Mouse (Mus musculus) neural tube, embryonic 14.5 days (tissue): ENCODE results near the gene Arvcf. TPM values are rescaled to one million over a fixed set of nuclear protein-coding genes. Genes with fewer than 3 reads are reported as not detected.

Experiments used
- ATAC-seq: fragments of 200-750 bp; cut with Nextera tagmentation; 2 replicates; pipeline ENCODE4 v1.8.0; 2017; ENCODE audit warnings: low read depth, mild to moderate bottlenecking, moderate TSS enrichment, moderate library complexity
- H3K27ac ChIP-seq: fragments of 300-500 bp; sonication (generic); 2 replicates; pipeline ENCODE4 v1.5.1; 2014; ENCODE audit warnings: low read depth, mild to moderate bottlenecking, control low read depth, low read length, moderate library complexity, mixed read lengths
- H3K27me3 ChIP-seq: fragments of 300-500 bp; sonication (generic); 2 replicates; pipeline ENCODE4 v1.6.1; 2014; ENCODE audit warnings: low read length; ENCODE audit not compliant: control insufficient read depth, insufficient read depth
- H3K36me3 ChIP-seq: fragments of 300-500 bp; sonication (generic); 2 replicates; pipeline ENCODE4 v1.6.1; 2014; ENCODE audit warnings: low read length, mixed read lengths; ENCODE audit not compliant: control insufficient read depth, insufficient read depth
- H3K4me1 ChIP-seq: fragments of 300-500 bp; sonication (generic); 2 replicates; pipeline ENCODE4 v1.6.1; 2014; ENCODE audit warnings: low read length; ENCODE audit not compliant: control insufficient read depth, insufficient read depth
- H3K4me2 ChIP-seq: fragments of 300-500 bp; sonication (generic); 2 replicates; pipeline ENCODE4 v1.6.1; 2014; ENCODE audit warnings: mild to moderate bottlenecking, low read depth, low read length, control low read depth
- H3K4me3 ChIP-seq: fragments of 300-500 bp; sonication (generic); 2 replicates; pipeline ENCODE4 v1.5.1; 2014; ENCODE audit warnings: low read depth, low read length, control low read depth, mixed read lengths
- H3K9ac ChIP-seq: fragments of 300-500 bp; sonication (generic); replicated peaks from 2 replicates; pipeline ENCODE4 v1.6.1; 2014; ENCODE audit warnings: low read depth, mild to moderate bottlenecking, control low read depth, low read length, mixed read lengths
- H3K9me3 ChIP-seq: fragments of 300-500 bp; sonication (generic); 2 replicates; pipeline ENCODE4 v1.6.1; 2016; ENCODE audit warnings: low read length; ENCODE audit not compliant: control insufficient read depth
- WGBS: fragments of 180-500 bp; shearing (Covaris S2); extraction: QIAGEN DNeasy Blood & Tissue Kit; methylation state at CpG from one replicate; pipeline ENCODE4 v1.1.7; 2014; 5-methylcytosine and 5-hydroxymethylcytosine counted together
- polyA plus RNA-seq: library from polyadenylated mRNA; unstranded; fragments of >200 nt; fragmentation: Nextera tagmentation; extraction: Ambion mirVana; gene quantifications from 2 replicates; pipeline ENCODE4 v1.2.1, GENCODE M21; 2014

Arvcf gene
- polyA plus RNA-seq, 1 experiment from 2014 or later: 60.2 TPM

GRCm38 (mm10) chr16:18366849-18367248 is 18.9 kb downstream of the Arvcf start:
- Histone ChIP-seq H3K9ac (no peak overlapping the region), H3K4me3 (no peak overlapping the region), H3K27me3 (no peaks in the 10 kb centered on the region), H3K4me2 (no peak overlapping the region), H3K27ac (no peak overlapping the region), H3K36me3 (peaks cover 6% of the 10 kb centered on the region; the same call in 1 of the 2 replicates), H3K9me3 (no peaks in the 10 kb centered on the region), H3K4me1 (no peaks in the 10 kb centered on the region)
- WGBS: 84% methylated on average over 4 of the region's 4 CpGs
- no peak for ATAC-seq

DNA sequence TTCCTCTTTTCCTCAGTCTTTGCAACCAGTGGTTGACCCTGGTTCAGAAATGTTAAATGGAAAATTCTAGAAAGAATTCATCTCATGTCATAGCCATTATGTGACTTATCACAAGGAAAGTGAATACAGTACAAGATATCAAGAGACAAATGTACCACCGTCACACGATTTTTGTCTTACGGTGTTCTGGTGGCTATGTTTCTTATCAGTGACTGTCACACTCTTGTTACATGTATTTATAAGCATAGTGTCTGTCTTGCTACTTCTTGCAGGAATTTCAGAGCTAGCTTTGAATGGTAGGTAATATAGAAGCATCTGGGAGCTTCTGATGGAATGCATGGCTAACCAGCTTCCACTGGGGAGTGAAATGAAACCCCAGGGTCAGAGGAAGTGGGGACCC is 22.2 kb downstream of the Arvcf start:
- WGBS: 95% methylated on average over 3 of the region's 3 CpGs
- ATAC-seq: no peak
- Histone ChIP-seq H3K4me2 (no peak overlapping the region), H3K9me3 (no peaks in the 10 kb centered on the region), H3K4me3 (no peak overlapping the region), H3K4me1 (no peaks in the 10 kb centered on the region), H3K36me3 (no peaks in the 10 kb centered on the region), H3K9ac (no peak overlapping the region), H3K27ac (no peak overlapping the region), H3K27me3 (no peaks in the 10 kb centered on the region)

GRCm38 (mm10) chr16:18373632-18374031 is 25.6 kb downstream of the Arvcf start:
- no peak for ATAC-seq
- no peak overlapping the region for H3K4me2 ChIP-seq
- 0 out of 2 replicates have a peak, but pooled peaks cover 4% of the 10 kb centered on the region for H3K4me1 ChIP-seq
- H3K27ac ChIP-seq: no peak overlapping the region
- 95% methylated on average over 4 of the region's 4 CpGs for WGBS
- H3K9me3 ChIP-seq: no peaks in the 10 kb centered on the region
- no peaks in the 10 kb centered on the region for H3K36me3 ChIP-seq
- H3K4me3 ChIP-seq: no peak overlapping the region
- H3K27me3 ChIP-seq: no peaks in the 10 kb centered on the region
- no peak overlapping the region for H3K9ac ChIP-seq

DNA sequence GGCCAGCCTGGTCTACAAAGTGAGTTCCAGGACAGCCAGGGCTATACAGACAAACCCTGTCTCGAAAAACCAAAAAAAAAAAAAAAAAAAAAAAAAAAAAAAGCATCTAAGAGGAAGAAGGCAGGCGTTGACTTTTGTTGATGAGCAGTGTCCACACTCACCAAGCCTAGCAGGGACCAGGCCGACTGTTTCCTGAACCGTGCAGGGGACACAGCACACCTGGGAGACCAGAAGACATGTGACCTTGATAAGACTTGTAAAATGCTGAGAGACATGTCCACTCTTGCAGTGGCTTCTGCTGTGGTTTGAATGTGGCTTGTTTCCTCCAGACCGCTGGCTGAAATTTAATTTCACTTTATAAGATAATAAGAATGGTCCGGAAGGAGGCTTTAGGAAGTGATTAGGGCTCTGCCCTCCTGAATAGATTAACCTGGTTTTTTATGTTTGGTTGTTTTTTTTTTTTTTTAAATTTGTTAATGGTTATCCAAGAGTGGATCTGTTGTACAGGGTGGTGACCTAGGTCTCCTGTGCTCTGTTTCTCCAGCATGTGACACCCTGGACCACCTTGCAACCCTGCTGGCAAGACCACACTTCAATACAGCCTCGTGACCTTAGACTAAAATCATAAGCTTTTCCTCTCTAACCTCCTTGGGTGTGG is 28.4 kb downstream of the Arvcf start:
- no peak overlapping the region for H3K27ac ChIP-seq
- ATAC-seq: no peak
- 82% methylated on average over 7 of the region's 7 CpGs for WGBS
- H3K36me3 ChIP-seq: no peaks in the 10 kb centered on the region
- no peak overlapping the region for H3K9ac ChIP-seq
- H3K4me1 ChIP-seq: peaks cover 15% of the 10 kb centered on the region; the same call in 1 of the 2 replicates
- no peak overlapping the region for H3K4me3 ChIP-seq
- no peak overlapping the region for H3K4me2 ChIP-seq
- H3K27me3 ChIP-seq: no peaks in the 10 kb centered on the region
- no peaks in the 10 kb centered on the region for H3K9me3 ChIP-seq

- ATAC-seq: no peak
- Histone ChIP-seq H3K9ac (no peak overlapping the region), H3K9me3 (no peaks in the 10 kb centered on the region), H3K27me3 (no peaks in the 10 kb centered on the region), H3K36me3 (no peaks in the 10 kb centered on the region), H3K4me1 (peaks cover 20% of the 10 kb centered on the region; the same call in 1 of the 2 replicates), H3K4me2 (no peak overlapping the region), H3K27ac (no peak overlapping the region), H3K4me3 (no peak overlapping the region)
- 21% methylated on average over 3 of the region's 3 CpGs for WGBS
These were observed 29.2 kb downstream of the Arvcf start for GRCm38 (mm10) chr16:18377203-18377602.

DNA sequence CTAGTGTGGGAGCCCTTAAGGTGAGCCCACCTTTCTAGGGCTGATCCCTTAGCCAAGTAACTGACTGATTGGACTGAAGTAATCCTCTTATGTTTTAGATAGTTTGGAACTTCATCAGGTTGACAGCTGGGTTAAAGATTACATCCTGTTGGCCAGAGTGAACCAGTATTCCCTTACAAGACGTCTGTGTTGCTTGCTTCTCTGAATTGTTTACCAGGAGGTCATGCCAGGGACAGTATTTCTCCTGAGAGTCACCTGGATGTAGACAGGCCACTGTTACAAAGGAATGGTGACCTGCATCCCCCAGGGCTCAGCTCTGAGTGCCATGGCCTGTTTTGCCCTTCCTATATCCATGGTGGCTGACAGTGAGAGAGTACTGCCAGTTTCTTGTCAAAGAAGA is 30.5 kb downstream of the Arvcf start:
- ATAC-seq: no peak
- Histone ChIP-seq H3K4me3 (no peak overlapping the region), H3K27me3 (no peaks in the 10 kb centered on the region), H3K36me3 (no peaks in the 10 kb centered on the region), H3K27ac (no peak overlapping the region), H3K9ac (no peak overlapping the region), H3K4me1 (peaks cover 26% of the 10 kb centered on the region), H3K9me3 (no peaks in the 10 kb centered on the region), H3K4me2 (no peak overlapping the region)
- WGBS: 38% methylated on average over 1 of the region's 1 CpGs

GRCm38 (mm10) chr16:18379338-18380001 is 31.5 kb downstream of the Arvcf start:
- no peak overlapping the region for H3K4me2 ChIP-seq
- H3K4me3 ChIP-seq: no peak overlapping the region
- ATAC-seq: no peak; the same call in 1 of the 2 replicates
- no peaks in the 10 kb centered on the region for H3K9me3 ChIP-seq
- WGBS: 69% methylated on average over 8 of the region's 8 CpGs
- no peak overlapping the region for H3K9ac ChIP-seq
- H3K4me1 ChIP-seq: peaks cover 31% of the 10 kb centered on the region
- H3K27ac ChIP-seq: peak overlapping the region; percentile 78
- no peaks in the 10 kb centered on the region for H3K27me3 ChIP-seq
- no peaks in the 10 kb centered on the region for H3K36me3 ChIP-seq

DNA sequence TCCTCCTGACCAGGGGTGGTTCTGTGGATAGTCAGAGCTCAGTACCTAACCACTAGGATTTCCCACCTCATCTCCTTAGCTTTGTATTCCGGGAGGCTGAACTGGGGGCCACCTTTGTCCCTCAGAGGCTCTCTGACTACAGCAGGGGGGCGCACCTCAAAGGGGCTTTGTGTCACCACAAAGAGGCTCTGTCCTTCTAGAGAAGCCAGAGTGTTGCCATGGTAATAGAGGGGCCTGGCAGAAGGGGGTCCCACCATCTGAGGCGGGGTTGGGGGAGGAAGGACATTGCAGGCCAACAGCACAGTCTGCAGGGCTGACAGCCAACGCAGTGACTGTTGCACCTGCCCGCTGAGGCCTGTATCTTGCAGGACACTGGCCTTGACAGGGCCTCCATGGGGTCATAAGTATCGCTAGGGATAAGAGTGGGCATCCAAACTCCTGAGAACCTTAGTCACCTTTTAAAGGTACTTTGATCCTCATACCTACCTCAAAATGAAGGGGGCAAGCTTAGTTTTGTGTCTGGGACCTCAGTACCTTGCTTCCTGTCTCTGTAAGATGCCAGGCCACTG is 32.6 kb downstream of the Arvcf start:
- H3K4me2 ChIP-seq: no peak overlapping the region
- ATAC-seq: peak; percentile 73
- 11% methylated on average over 6 of the region's 6 CpGs for WGBS
- peaks cover 31% of the 10 kb centered on the region for H3K4me1 ChIP-seq
- peak overlapping the region; percentile 78 for H3K27ac ChIP-seq
- no peaks in the 10 kb centered on the region for H3K36me3 ChIP-seq
- no peak overlapping the region for H3K4me3 ChIP-seq
- no peaks in the 10 kb centered on the region for H3K27me3 ChIP-seq
- no peaks in the 10 kb centered on the region for H3K9me3 ChIP-seq
- 0 out of 2 replicates have a peak overlapping the region, but pooled peaks have one; percentile 0 for H3K9ac ChIP-seq

GRCm38 (mm10) chr16:18381621-18382258 is 33.8 kb downstream of the Arvcf start:
- no peaks in the 10 kb centered on the region for H3K27me3 ChIP-seq
- H3K27ac ChIP-seq: peak overlapping the region; percentile 78
- no peaks in the 10 kb centered on the region for H3K36me3 ChIP-seq
- H3K4me2 ChIP-seq: no peak overlapping the region
- H3K9ac ChIP-seq: no peak overlapping the region
- 46% methylated on average over 6 of the region's 6 CpGs for WGBS
- no peak overlapping the region for H3K4me3 ChIP-seq
- H3K9me3 ChIP-seq: no peaks in the 10 kb centered on the region
- ATAC-seq: peak; percentile 52; the same call in 1 of the 2 replicates
- H3K4me1 ChIP-seq: peaks cover 33% of the 10 kb centered on the region
